Mouse (Mus musculus) B cell, adult 62 days (primary cell): ENCODE data around the gene Pramel7. TPM values are rescaled to one million over a fixed set of nuclear protein-coding genes. Genes with fewer than 3 reads are reported as not detected.

ENCODE experiments used
- total RNA-seq: library from RNA; stranded (reverse); gene quantifications from 4 replicates; pipeline ENCODE4 v1.2.4, GENCODE M21; 2023

The Pramel7 gene
- total RNA-seq: not detected in 4 replicates

DNA sequence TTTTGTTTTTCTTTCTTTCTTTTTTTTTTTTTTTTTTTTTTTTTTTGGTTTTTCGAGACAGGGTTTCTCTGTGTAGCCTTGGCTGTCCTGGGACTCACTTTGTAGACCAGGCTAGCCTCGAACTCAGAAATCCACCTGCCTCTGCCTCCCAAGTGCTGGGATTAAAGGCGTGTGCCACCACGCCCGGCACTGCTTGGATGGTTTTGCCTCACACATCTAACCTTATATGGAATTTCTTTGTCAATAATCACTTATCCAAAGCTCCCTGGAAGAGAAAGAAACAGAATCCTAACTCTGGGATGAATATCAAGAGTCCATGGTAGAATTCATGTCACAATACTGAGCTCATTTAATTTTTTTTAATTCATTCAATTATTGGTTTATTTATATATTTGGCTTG lies at the start of gene Pramel7:
TSS of gene Pramel7 (minus strand) at position 101 of the 400 bp plus-strand sequence.

GRCm38 (mm10) chr2:87545442-87545841 lies 48.5 kb upstream of the Pramel7 start, which contains the start of gene Olfr1128:
Gene Olfr1128, minus strand, starts transcription at chr2:87545542.

DNA sequence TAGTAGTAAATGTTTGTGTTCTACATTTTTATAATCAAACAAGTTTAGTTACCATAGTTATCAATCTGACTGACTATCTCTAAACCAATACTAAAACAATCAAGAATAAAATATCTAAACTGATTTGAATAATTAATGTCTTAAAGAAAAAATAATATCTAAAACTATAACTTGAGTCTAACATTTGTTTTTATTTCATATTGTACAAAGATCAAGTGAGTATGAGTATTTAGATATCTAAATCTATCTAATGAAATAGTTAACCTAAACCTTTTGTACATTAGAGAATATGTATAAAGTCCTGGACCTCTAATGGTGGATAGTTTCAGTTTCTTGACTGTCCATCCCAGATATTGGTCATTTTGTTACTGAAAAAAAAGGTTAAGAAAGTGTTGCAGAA lies 34.6 kb upstream of the Pramel7 start, which contains the start of gene Olfr153:
TSS of gene Olfr153 (plus strand) at position 301 of the 400 bp plus-strand sequence.

GRCm38 (mm10) chr2:87506265-87506664 lies 9.4 kb upstream of the Pramel7 start, which contains the start of gene Pramel6:
Gene Pramel6, plus strand, starts transcription at chr2:87506565.

GRCm38 (mm10) chr2:87453662-87454061 lies 43.2 kb downstream of the Pramel7 start, which contains the start of gene Olfr1126:
Gene Olfr1126, plus strand, starts transcription at chr2:87453962.

Other genes with a start within 250 kb of the Pramel7 start
- not detected in 4 replicates for gene Olfr1115, start 249.1 kb downstream of the Pramel7 start, total RNA-seq
- not detected in 4 replicates for gene Olfr1116, start 229.6 kb downstream of the Pramel7 start, total RNA-seq
- gene Olfr1118, start 189.5 kb downstream of the Pramel7 start, total RNA-seq: not detected in 4 replicates
- gene Olfr1120, start 142.3 kb downstream of the Pramel7 start, total RNA-seq: not detected in 4 replicates
- gene Olfr1121, start 127.2 kb downstream of the Pramel7 start, total RNA-seq: not detected in 4 replicates
- 0.15 to 0.26 TPM in 2 of 4 replicates, not detected in the others for gene Olfr1122, start 111.2 kb downstream of the Pramel7 start, total RNA-seq
- not detected in 4 replicates for gene Olfr1123, start 80.5 kb downstream of the Pramel7 start, total RNA-seq
- gene Olfr1124, start 66.8 kb downstream of the Pramel7 start, total RNA-seq: not detected in 4 replicates
- gene Olfr1126, start 43.1 kb downstream of the Pramel7 start, total RNA-seq: not detected in 4 replicates
- not detected in 4 replicates for gene Pramel6, start 9.5 kb upstream of the Pramel7 start, total RNA-seq
- not detected in 4 replicates for gene Olfr153, start 34.7 kb upstream of the Pramel7 start, total RNA-seq
- gene Olfr1128, start 48.4 kb upstream of the Pramel7 start, total RNA-seq: not detected in 4 replicates
- gene Olfr1129, start 76.8 kb upstream of the Pramel7 start, total RNA-seq: not detected in 4 replicates
- gene Olfr1130, start 109.1 kb upstream of the Pramel7 start, total RNA-seq: not detected in 4 replicates
- gene Olfr1131, start 130.0 kb upstream of the Pramel7 start, total RNA-seq: not detected in 4 replicates
- gene Olfr1132, start 140.4 kb upstream of the Pramel7 start, total RNA-seq: not detected in 4 replicates
- not detected in 4 replicates for gene Olfr1133, start 150.3 kb upstream of the Pramel7 start, total RNA-seq
- not detected in 4 replicates for gene Olfr1134, start 161.4 kb upstream of the Pramel7 start, total RNA-seq
- not detected in 4 replicates for gene Olfr1135, start 176.6 kb upstream of the Pramel7 start, total RNA-seq
- gene Olfr1136, start 196.9 kb upstream of the Pramel7 start, total RNA-seq: not detected in 4 replicates
- gene Olfr1137, start 216.1 kb upstream of the Pramel7 start, total RNA-seq: not detected in 4 replicates
- not detected in 4 replicates for gene Olfr1138, start 242.9 kb upstream of the Pramel7 start, total RNA-seq
- not detected in 4 replicates for gene Olfr1140, start 246.7 kb upstream of the Pramel7 start, total RNA-seq